Mouse (Mus musculus) heart, embryonic 14.5 days (tissue): Measurements from ENCODE around the gene Tnfaip8l2. TPM values are rescaled to one million over a fixed set of nuclear protein-coding genes. Genes with fewer than 3 reads are reported as not detected.
"Not testable (repeated sequence)": the region's sequence is repeated elsewhere in the genome, so short reads cannot be mapped to it uniquely, and the experiment has no call there.

ENCODE experiments used
- ATAC-seq: fragments of 200-750 bp; cut with Nextera tagmentation; 2 replicates; pipeline ENCODE4 v1.8.0; 2017; ENCODE audit warnings: low read depth, moderate TSS enrichment; ENCODE audit not compliant: insufficient number of reproducible peaks, insufficient read depth, low FRiP score
- H3K27ac ChIP-seq, 2 experiments: fragments of 200-500 bp in 1 of 2; fragments of 300-500 bp in 1 of 2; sonication (generic) in 1 of 2; replicated peaks in 1 of 2; 2 replicates each; pipeline ENCODE4 v1.5.1; 2012 to 2014; ENCODE audit warnings: low read depth in 2 of 2, low read length in 2 of 2, control low read depth in 1 of 2, mild to moderate bottlenecking in 1 of 2, mixed read lengths in 1 of 2; ENCODE audit not compliant: control insufficient read depth in 1 of 2, insufficient read depth in 1 of 2
- H3K27me3 ChIP-seq: fragments of 300-500 bp; sonication (generic); 2 replicates; pipeline ENCODE4 v1.6.1; 2014; ENCODE audit warnings: mild to moderate bottlenecking, low read length, control low read depth; ENCODE audit not compliant: control insufficient read depth, insufficient read depth
- H3K36me3 ChIP-seq: fragments of 300-500 bp; sonication (generic); 2 replicates; pipeline ENCODE4 v1.6.1; 2014; ENCODE audit warnings: mild to moderate bottlenecking, control low read depth, low read length, mixed read lengths; ENCODE audit not compliant: control insufficient read depth, insufficient read depth
- H3K4me1 ChIP-seq, 2 experiments: fragments of 200-500 bp in 1 of 2; fragments of 300-500 bp in 1 of 2; sonication (generic) in 1 of 2; 2 replicates each; pipeline ENCODE4 v1.6.1; 2012 to 2014; ENCODE audit warnings: low read length in 2 of 2, control low read depth in 1 of 2, mixed read lengths in 1 of 2; ENCODE audit not compliant: control insufficient read depth in 2 of 2, insufficient read depth in 2 of 2
- H3K4me2 ChIP-seq: fragments of 300-500 bp; sonication (generic); 2 replicates; pipeline ENCODE4 v1.6.1; 2014; ENCODE audit warnings: mild to moderate bottlenecking, low read length
- H3K4me3 ChIP-seq, 2 experiments: fragments of 200-500 bp in 1 of 2; fragments of 300-500 bp in 1 of 2; sonication (generic) in 1 of 2; 2 replicates each; pipeline ENCODE4 v1.5.1; 2012 to 2014; ENCODE audit warnings: low read length in 2 of 2, mild to moderate bottlenecking in 2 of 2, control low read depth in 1 of 2, low read depth in 1 of 2, moderate library complexity in 1 of 2; ENCODE audit not compliant: control insufficient read depth in 1 of 2, insufficient read depth in 1 of 2
- H3K9ac ChIP-seq: fragments of 300-500 bp; sonication (generic); 2 replicates; pipeline ENCODE4 v1.6.1; 2014; ENCODE audit warnings: mild to moderate bottlenecking, low read length
- H3K9me3 ChIP-seq: fragments of 300-500 bp; sonication (generic); 2 replicates; pipeline ENCODE4 v1.6.1; 2016; ENCODE audit warnings: low read length, control low read depth; ENCODE audit not compliant: control insufficient read depth
- WGBS: fragments of 180-500 bp; shearing (Covaris S2); extraction: QIAGEN DNeasy Blood & Tissue Kit; methylation state at CpG from one replicate; pipeline ENCODE4 v1.1.7; 2014; 5-methylcytosine and 5-hydroxymethylcytosine counted together
- polyA plus RNA-seq: library from polyadenylated mRNA; unstranded; fragments of >200 nt; fragmentation: Nextera tagmentation; extraction: Ambion mirVana; gene quantifications from 2 replicates; pipeline ENCODE4 v1.2.1, GENCODE M21; 2014

Gene Tnfaip8l2
- polyA plus RNA-seq, 1 experiment from 2014 or later: 2.6 TPM

- WGBS: 58% methylated on average over 25 of the region's 25 CpGs
- H3K4me3 ChIP-seq: peak overlapping the region in 1 of 2 experiments; percentile 13; a peak in 1 of 4 replicates
- H3K9me3 ChIP-seq: no peaks in the 10 kb centered on the region
- ATAC-seq: no peak
- H3K27ac ChIP-seq: no peak overlapping the region
- peak overlapping the region; percentile 52 for H3K4me2 ChIP-seq
- 0 out of 2 replicates have a peak overlapping the region, but pooled peaks have one; percentile 30 for H3K9ac ChIP-seq
- peaks cover 9% of the 10 kb centered on the region; the same call in 1 of the 2 replicates for H3K36me3 ChIP-seq
- H3K4me1 ChIP-seq: peaks cover 0 to 12% of the 10 kb centered on the region in 2 experiments; a peak in 2 of 4 replicates
- no peaks in the 10 kb centered on the region for H3K27me3 ChIP-seq
Measured at GRCm38 (mm10) chr3:95139586-95140288, 2.4 kb downstream of the Tnfaip8l2 start.

DNA sequence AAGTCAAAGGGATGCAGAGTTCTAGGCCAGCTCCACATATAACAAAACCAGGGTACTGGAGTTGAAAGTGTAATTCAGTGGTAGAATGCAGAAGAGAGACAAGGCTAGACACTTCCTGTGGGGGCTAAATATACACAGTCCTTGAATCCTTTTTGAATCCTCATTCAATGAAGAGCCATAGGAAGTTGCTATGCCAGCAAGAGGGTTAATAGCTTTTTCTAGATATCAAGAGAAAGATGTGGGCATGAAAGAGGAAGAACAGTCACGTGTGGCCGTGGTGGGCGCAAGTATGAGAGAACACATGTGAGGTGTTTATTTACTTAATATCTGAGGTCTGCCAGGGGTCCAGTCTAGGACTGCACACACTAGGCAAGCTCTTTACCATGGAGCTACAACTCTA is 5.8 kb downstream of the Tnfaip8l2 start:
- 91% methylated on average over 3 of the region's 3 CpGs for WGBS
- H3K9ac ChIP-seq: no peak overlapping the region

DNA sequence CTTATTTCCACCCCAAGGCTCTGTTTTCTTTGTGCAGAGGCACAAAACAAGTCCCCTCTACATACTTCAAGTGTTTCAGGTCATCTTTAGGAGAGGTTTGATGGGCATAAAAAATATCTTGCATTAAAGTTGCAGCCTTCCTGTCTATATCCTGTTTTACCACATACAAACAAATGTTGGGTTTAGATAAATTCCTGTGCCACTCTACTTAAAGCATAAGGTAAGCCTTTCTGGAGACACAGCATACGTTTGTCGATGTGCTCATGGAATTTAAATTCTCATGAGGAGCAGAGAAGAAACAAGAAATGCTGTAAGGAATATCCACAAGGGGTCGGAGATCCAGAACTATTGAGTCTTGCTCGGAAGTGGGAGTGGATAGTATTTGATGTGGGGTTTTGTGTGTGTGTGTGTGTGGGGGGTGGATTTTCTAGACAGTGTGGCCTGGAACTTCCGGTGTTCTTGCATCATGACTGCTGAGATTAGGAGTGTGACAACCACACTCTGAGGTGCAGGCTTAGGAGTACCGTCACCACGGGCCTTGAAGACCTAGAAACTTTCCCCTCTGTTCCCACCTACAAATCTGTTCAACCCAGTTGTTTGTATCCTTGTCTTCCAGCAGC is 6.6 kb downstream of the Tnfaip8l2 start:
- Histone ChIP-seq H3K4me3 (peak overlapping the region in 1 of 2 experiments; percentile 35; a peak in 1 of 4 replicates), H3K27me3 (no peaks in the 10 kb centered on the region), H3K9ac (no peak overlapping the region), H3K4me1 (peaks cover 5 to 17% of the 10 kb centered on the region in 2 experiments), H3K27ac (no peak overlapping the region), H3K9me3 (no peaks in the 10 kb centered on the region), H3K36me3 (peaks cover 20% of the 10 kb centered on the region; the same call in 1 of the 2 replicates), H3K4me2 (peak overlapping the region; percentile 70)
- no peak for ATAC-seq
- 74% methylated on average over 7 of the region's 7 CpGs for WGBS

More for the DNA sequence above, 5.8 kb downstream of the Tnfaip8l2 start:
- H3K4me3 ChIP-seq: no peak overlapping the region
- no peaks in the 10 kb centered on the region for H3K27me3 ChIP-seq
- peaks cover 17% of the 10 kb centered on the region; the same call in 1 of the 2 replicates for H3K36me3 ChIP-seq
- H3K4me1 ChIP-seq: peaks cover 5 to 17% of the 10 kb centered on the region in 2 experiments
- no peaks in the 10 kb centered on the region for H3K9me3 ChIP-seq
- no peak for ATAC-seq
- H3K27ac ChIP-seq: no peak overlapping the region
- no peak overlapping the region for H3K4me2 ChIP-seq

- Histone ChIP-seq H3K9ac (peak overlapping the region; percentile 59), H3K27ac (peak overlapping the region in 1 of 2 experiments; percentile 33; a peak in 1 of 4 replicates), H3K9me3 (no peaks in the 10 kb centered on the region), H3K4me1 (peaks cover 5 to 17% of the 10 kb centered on the region in 2 experiments), H3K4me2 (peak overlapping the region; percentile 70), H3K36me3 (peaks cover 19% of the 10 kb centered on the region), H3K4me3 (peak overlapping the region; percentile 27 to 35), H3K27me3 (no peaks in the 10 kb centered on the region)
- ATAC-seq: no peak
- WGBS: 18% methylated on average over 6 of the region's 6 CpGs
Measured at GRCm38 (mm10) chr3:95135023-95135422, 7.1 kb downstream of the Tnfaip8l2 start.

DNA sequence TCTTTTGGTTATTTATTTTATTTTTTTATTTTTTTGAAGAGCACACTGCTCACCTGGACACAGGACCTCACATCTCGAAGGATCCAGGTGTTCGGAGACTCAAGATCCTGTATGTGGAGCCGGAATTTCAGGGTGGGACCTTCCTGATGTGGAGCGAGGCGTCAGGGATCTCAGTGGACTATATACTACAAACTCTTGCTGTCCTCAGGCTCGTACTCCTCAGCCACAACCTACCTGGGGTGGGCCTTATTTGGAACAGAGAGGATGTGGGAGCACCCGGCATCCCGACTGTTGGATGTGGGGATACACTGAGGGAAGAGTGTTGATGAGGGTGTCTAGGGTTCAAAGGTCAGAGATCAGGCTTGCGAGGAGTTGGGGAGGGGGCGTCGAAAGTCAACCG is 8.0 kb downstream of the Tnfaip8l2 start:
- H3K4me3 ChIP-seq: peak overlapping the region in 1 of 2 experiments; percentile 61; a peak in 2 of 4 replicates
- peaks cover 5 to 17% of the 10 kb centered on the region in 2 experiments for H3K4me1 ChIP-seq
- peaks cover 28% of the 10 kb centered on the region for H3K36me3 ChIP-seq
- no CpG with 5 or more reads among the region's 12 CpGs for WGBS
- not testable (repeated sequence) for H3K9ac ChIP-seq, H3K9me3 ChIP-seq, H3K27me3 ChIP-seq, H3K27ac ChIP-seq
- peak overlapping the region; percentile 80; the same call in 1 of the 2 replicates for H3K4me2 ChIP-seq
- peak; percentile 32 for ATAC-seq

GRCm38 (mm10) chr3:95133680-95134101 is 8.5 kb downstream of the Tnfaip8l2 start, which contains the start of the genes Scnm1 and Lysmd1:
Gene Scnm1, minus strand, starts transcription at chr3:95134011.
Gene Lysmd1, plus strand, starts transcription at chr3:95134088.
- under 1% methylated on average over 20 of the region's 20 CpGs for WGBS
- peak; percentile 83 for ATAC-seq

GRCm38 (mm10) chr3:95133176-95133575 is 9.0 kb downstream of the Tnfaip8l2 start:
- WGBS: 51% methylated on average over 11 of the region's 11 CpGs
- ATAC-seq: no peak

More at GRCm38 (mm10) chr3:95133680-95134101, 8.5 kb downstream of the Tnfaip8l2 start, which contains the start of the genes Scnm1 and Lysmd1:
- H3K27me3 ChIP-seq: no peaks in the 10 kb centered on the region
- H3K9me3 ChIP-seq: no peaks in the 10 kb centered on the region
- peak within 1 kb of the TSS; percentile 61 to 66 for H3K4me3 ChIP-seq
- peak within 1 kb of the TSS; percentile 80 for H3K4me2 ChIP-seq
- H3K4me1 ChIP-seq: peaks cover 5 to 17% of the 10 kb centered on the region in 2 experiments
- H3K36me3 ChIP-seq: peaks cover 32% of the 10 kb centered on the region
- H3K9ac ChIP-seq: peak within 1 kb of the TSS; percentile 89
- H3K27ac ChIP-seq: peak within 1 kb of the TSS; percentile 68 to 69

More at GRCm38 (mm10) chr3:95133176-95133575, 9.0 kb downstream of the Tnfaip8l2 start:
- Histone ChIP-seq H3K4me3 (peak overlapping the region; percentile 61 to 66), H3K9ac (peak overlapping the region; percentile 89), H3K9me3 (no peaks in the 10 kb centered on the region), H3K4me1 (peaks cover 5 to 17% of the 10 kb centered on the region in 2 experiments), H3K27me3 (no peaks in the 10 kb centered on the region), H3K4me2 (peak overlapping the region; percentile 80), H3K36me3 (peaks cover 33% of the 10 kb centered on the region), H3K27ac (peak overlapping the region; percentile 68 to 69; a peak in 3 of 4 replicates)
